ENCODE assay signal across 1 mouse cellular context in the genomic region with DNA sequence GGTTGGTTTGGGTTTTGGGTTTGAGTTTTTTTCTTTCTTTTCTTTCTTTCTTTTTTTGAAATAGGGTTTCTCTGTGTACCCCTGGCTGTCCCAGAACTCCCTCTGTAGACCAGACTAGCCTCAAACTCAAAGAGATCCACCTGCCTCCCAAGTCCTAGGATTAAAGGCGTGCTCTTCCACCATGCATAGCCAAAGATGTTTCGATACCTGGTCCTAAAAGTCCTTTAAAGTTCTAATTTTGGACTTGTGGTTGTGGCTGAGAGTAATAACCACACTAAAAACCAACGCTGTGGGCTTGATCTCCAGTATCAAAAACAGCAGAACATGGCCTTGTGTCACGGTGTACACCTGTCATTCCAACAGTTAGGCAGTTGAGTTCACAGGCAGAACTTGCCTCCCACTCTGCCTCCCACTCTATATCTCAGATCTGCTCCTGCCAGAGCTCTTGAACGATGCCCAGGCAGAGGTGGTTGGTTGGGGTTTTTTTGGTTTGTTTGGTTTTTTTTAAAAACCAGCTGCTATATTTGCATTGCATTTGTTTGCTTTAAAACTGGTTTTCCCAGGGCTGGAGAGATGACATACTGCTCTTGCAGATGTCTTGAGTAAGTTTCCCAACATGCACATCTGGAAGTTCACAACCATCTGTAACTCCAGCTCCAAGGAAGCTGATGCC.
A peak's percentile ranks its signal among the peaks of the same experiment; 100 is the strongest.
TF ChIP-seq lines count a peak whose summit lies in the region.

No protein-coding gene starts in this region.

TF ChIP-seq in CH12.LX, 34 proteins besides CTCF, POLR2A, EP300 and RAD21 (continued from another document):
- TF ChIP-seq ZNF384 (IDR thresholded peaks at IDR 0.05; ENCODE audit: low read depth, low read length), result peak; percentile 89
- peak; percentile 65 for TF ChIP-seq ETS1 (conservative IDR thresholded peaks at IDR 0.05; ENCODE audit: low read depth, low read length)
- TF ChIP-seq TCF12 (IDR thresholded peaks at IDR 0.05; ENCODE audit: low read depth, low read length), result peak; percentile 42; the same call in 1 of the 2 replicates
- no peak for TF ChIP-seq ZMIZ1 (IDR thresholded peaks at IDR 0.05; ENCODE audit: low read depth, low read length)
